Mouse (Mus musculus): ENCODE measurements at regions not wholly inside any gene's neighbourhood (a gene's known extent, or its start where the extent isn't known, plus 50 kb on each side); places are given as distances from the start of the nearest gene placed in this dataset.
A peak's percentile ranks its signal among the peaks of the same experiment; 100 is the strongest.
"Not testable (repeated sequence)": the region's sequence is repeated elsewhere in the genome, so short reads cannot be mapped to it uniquely, and the experiment has no call there.

DNA sequence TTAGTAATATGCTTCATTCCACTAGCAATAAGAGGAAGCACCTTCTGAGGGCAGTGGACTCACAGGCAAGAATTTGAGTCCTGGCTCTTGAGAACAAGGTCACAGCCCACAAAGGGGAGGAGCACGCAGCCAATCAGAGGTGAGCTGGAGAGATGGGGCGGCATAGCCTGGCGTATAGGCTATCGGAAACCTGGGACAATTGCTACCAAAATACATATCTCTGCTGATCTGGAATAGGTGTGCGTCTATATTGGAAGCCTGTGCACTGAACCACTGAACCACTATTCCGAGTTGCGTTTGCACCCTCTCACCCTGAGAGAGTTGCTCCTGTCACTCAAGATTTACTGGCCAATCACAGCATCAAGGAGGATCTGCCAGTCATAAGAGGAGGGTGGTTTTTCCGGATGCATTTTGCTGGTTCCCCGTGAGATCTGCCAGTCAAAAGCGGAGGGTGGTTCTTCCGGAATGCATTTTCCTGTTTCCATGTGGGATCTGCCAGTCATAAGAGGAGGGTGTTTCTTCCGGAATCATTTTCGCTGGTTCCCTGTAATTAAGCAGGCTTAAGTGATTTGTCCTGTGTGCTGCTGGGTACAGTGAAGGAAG lies 80.1 kb upstream of the Riok2 start:
- DNase-seq, result peak; percentile 91

DNA sequence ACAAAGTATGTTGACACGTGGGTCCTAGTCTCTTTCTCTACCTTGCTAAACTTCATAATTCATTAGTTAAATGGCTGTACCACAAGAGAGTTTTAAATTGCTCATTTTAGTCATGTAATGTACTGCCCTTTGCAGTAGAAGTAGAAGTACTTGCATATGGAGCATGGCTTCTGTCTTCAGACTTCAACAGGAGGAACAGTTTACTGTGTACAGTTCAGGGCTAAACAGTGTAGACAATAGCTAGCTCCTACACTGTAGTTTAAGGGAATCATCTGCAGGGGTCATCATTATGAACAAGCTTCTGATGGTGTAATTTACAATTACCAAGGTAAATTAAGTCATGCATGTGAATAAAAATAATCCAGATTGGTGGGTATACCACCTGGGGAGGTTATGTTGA lies 79.1 kb upstream of the Riok2 start:
- not testable (repeated sequence) for DNase-seq

DNA sequence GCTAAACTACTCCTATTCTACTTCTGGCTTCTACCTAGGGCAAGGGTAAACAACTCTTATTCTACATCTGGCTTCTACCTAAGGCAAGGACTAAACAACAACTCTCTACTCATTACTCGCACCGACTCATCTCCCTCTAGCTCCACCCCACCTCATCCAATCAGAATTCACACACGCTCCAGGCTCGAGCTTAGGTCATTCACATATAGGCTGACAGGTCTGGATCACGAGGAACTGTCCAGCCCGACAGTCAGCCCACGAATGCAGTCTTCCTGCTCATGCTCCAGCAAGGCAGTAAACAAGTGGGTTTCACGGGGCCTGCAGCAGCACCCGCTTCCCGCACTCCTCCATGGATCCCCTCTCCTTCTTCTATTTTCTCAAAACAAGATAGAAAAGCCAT lies 70.6 kb upstream of the Riok2 start:
- DNase-seq, result not testable (repeated sequence)
